Mouse (Mus musculus) hindbrain, embryonic 14.5 days (tissue): ENCODE results near the gene Lilrb4a. TPM values are rescaled to one million over a fixed set of nuclear protein-coding genes. Genes with fewer than 3 reads are reported as not detected.
"Not testable (repeated sequence)": the region's sequence is repeated elsewhere in the genome, so short reads cannot be mapped to it uniquely, and the experiment has no call there.

Experiments used
- ATAC-seq: fragments of 200-750 bp; cut with Nextera tagmentation; 2 replicates; pipeline ENCODE4 v1.8.0; 2017; ENCODE audit warnings: moderate number of reproducible peaks, mild to moderate bottlenecking, moderate TSS enrichment, moderate library complexity; ENCODE audit not compliant: low FRiP score
- DNase-seq: peaks from one replicate; pipeline ENCODE4 v3.0.0-alpha.2; 2015; ENCODE audit warnings: low spot score
- H3K27ac ChIP-seq: fragments of 300-500 bp; sonication (generic); 2 replicates; pipeline ENCODE4 v1.5.1; 2014; ENCODE audit warnings: mild to moderate bottlenecking, moderate library complexity
- H3K27me3 ChIP-seq: fragments of 300-500 bp; sonication (generic); 2 replicates; pipeline ENCODE4 v1.6.1; 2014; ENCODE audit warnings: mild to moderate bottlenecking, low read length, mixed read lengths; ENCODE audit not compliant: control insufficient read depth, insufficient read depth
- H3K36me3 ChIP-seq: fragments of 300-500 bp; sonication (generic); replicated peaks from 2 replicates; pipeline ENCODE4 v1.6.1; 2014; ENCODE audit not compliant: control insufficient read depth, insufficient read depth
- H3K4me1 ChIP-seq: fragments of 300-500 bp; sonication (generic); replicated peaks from 2 replicates; pipeline ENCODE4 v1.6.1; 2014; ENCODE audit warnings: antibody characterized with exemption, low read length, mixed read lengths; ENCODE audit not compliant: control insufficient read depth, insufficient read depth
- H3K4me2 ChIP-seq: fragments of 300-500 bp; sonication (generic); replicated peaks from 2 replicates; pipeline ENCODE4 v1.6.1; 2014; ENCODE audit warnings: mild to moderate bottlenecking, moderate library complexity
- H3K4me3 ChIP-seq: fragments of 300-500 bp; sonication (generic); replicated peaks from 2 replicates; pipeline ENCODE4 v1.5.1; 2014; ENCODE audit warnings: mild to moderate bottlenecking, low read length
- H3K9ac ChIP-seq: fragments of 300-500 bp; sonication (generic); 2 replicates; pipeline ENCODE4 v1.6.1; 2014
- H3K9me3 ChIP-seq: fragments of 300-500 bp; sonication (generic); 2 replicates; pipeline ENCODE4 v1.6.1; 2016; ENCODE audit warnings: low read length; ENCODE audit not compliant: control insufficient read depth
- WGBS: fragments of 180-500 bp; shearing (Covaris S2); extraction: QIAGEN DNeasy Blood & Tissue Kit; methylation state at CpG from one replicate; pipeline ENCODE4 v1.1.7; 2014; 5-methylcytosine and 5-hydroxymethylcytosine counted together
- polyA plus RNA-seq: library from polyadenylated mRNA; unstranded; fragments of >200 nt; fragmentation: Nextera tagmentation; extraction: Ambion mirVana; gene quantifications from 2 replicates; pipeline ENCODE4 v1.2.1, GENCODE M21; 2014

Lilrb4a gene
- polyA plus RNA-seq: 0.59 and 1.4 TPM in 2 replicates

- H3K9ac ChIP-seq, DNase-seq, H3K4me2 ChIP-seq, H3K27ac ChIP-seq, H3K9me3 ChIP-seq, H3K27me3 ChIP-seq, H3K4me3 ChIP-seq, H3K36me3 ChIP-seq, H3K4me1 ChIP-seq, ATAC-seq: not testable (repeated sequence)
- WGBS: no CpG with 5 or more reads among the region's 2 CpGs
Measured at GRCm38 (mm10) chr10:51490691-51491090, at the start of gene Lilrb4a. Gene Lilrb4a, plus strand, starts transcription at chr10:51490956.

- Histone ChIP-seq H3K9me3 (no peaks in the 10 kb centered on the region), H3K4me1 (no peaks in the 10 kb centered on the region), H3K4me3 (no peak overlapping the region), H3K27me3 (no peaks in the 10 kb centered on the region), H3K36me3 (no peaks in the 10 kb centered on the region), H3K27ac (no peak overlapping the region), H3K9ac (no peak overlapping the region), H3K4me2 (no peak overlapping the region)
- no peak for DNase-seq
- no peak for ATAC-seq
- WGBS: 91% methylated on average over 4 of the region's 4 CpGs
Measured at GRCm38 (mm10) chr10:51451610-51452009, 39.1 kb upstream of the Lilrb4a start.

DNA sequence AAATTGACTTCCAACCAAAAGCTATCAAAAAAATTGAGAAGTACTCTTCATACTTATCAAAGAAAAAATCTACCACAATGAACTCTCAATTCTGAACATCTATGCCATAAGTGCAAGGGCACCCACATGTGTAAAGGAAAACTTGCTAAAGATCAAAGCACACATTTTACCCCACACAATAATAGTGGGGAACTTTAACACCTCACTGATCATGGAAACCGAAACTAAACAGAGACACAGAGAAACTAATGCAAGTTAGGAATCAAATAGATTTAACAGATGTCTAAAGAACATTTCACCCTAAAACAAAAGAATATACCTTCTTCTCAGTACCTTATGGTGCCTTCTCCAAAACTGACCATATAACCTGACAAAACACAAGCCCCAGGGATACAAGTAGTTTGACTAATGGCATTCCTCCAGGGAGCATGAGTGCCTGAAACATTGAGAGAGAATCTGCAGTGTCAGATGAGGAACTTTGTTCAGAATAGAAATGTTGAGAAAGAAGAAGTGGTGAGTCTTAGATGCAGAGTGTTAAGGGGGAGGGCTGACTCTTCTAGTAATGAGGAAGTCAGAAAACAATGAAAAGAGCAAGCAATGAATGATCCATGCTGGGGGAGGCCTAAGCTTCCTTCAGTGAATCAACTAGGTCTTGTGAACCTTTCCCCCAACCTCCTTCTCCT lies 37.0 kb upstream of the Lilrb4a start:
- Histone ChIP-seq H3K27me3 (no peaks in the 10 kb centered on the region), H3K4me3 (no peak overlapping the region), H3K4me1 (no peaks in the 10 kb centered on the region), H3K9me3 (no peaks in the 10 kb centered on the region), H3K27ac (no peak overlapping the region), H3K4me2 (no peak overlapping the region), H3K9ac (no peak overlapping the region), H3K36me3 (no peaks in the 10 kb centered on the region)
- no peak for ATAC-seq
- 83% methylated on average over 1 of the region's 1 CpGs for WGBS
- DNase-seq: no peak

- H3K36me3 ChIP-seq: no peaks in the 10 kb centered on the region
- no peaks in the 10 kb centered on the region for H3K4me1 ChIP-seq
- H3K9ac ChIP-seq: no peak overlapping the region
- no peak overlapping the region for H3K27ac ChIP-seq
- no peaks in the 10 kb centered on the region for H3K27me3 ChIP-seq
- 88% methylated on average over 1 of the region's 1 CpGs for WGBS
- DNase-seq: no peak
- H3K4me2 ChIP-seq: no peak overlapping the region
- no peak overlapping the region for H3K4me3 ChIP-seq
- H3K9me3 ChIP-seq: no peaks in the 10 kb centered on the region
- ATAC-seq: no peak
Measured at GRCm38 (mm10) chr10:51454365-51454764, 36.4 kb upstream of the Lilrb4a start.

DNA sequence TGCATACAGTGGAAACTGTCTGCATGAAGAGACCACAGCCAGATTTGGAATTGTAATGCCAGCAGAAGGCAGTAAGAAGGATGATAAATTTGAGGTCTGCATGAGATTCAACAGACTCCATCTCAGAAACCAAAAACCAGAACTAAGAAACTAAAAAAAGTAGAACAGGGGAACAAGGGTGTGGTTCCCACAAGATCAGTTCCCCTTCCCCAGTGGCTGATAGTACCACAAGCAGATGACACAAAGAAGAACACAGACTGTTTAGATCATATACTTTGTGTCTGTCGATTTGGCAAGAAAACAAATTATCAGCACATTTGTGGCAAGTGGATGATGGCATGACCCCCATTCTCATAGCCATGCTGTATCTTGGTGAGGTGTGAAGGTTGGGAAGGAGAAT lies 35.0 kb upstream of the Lilrb4a start:
- no peak overlapping the region for H3K27ac ChIP-seq
- no peak overlapping the region for H3K9ac ChIP-seq
- H3K9me3 ChIP-seq: no peaks in the 10 kb centered on the region
- no peaks in the 10 kb centered on the region for H3K4me1 ChIP-seq
- DNase-seq (no peak), ATAC-seq (no peak)
- no peak overlapping the region for H3K4me2 ChIP-seq
- no peak overlapping the region for H3K4me3 ChIP-seq
- no peaks in the 10 kb centered on the region for H3K36me3 ChIP-seq
- H3K27me3 ChIP-seq: no peaks in the 10 kb centered on the region
- WGBS: 74% methylated on average over 1 of the region's 1 CpGs

- H3K27ac ChIP-seq: no peak overlapping the region
- H3K9ac ChIP-seq: no peak overlapping the region
- H3K4me1 ChIP-seq: no peaks in the 10 kb centered on the region
- H3K9me3 ChIP-seq: no peaks in the 10 kb centered on the region
- H3K36me3 ChIP-seq: no peaks in the 10 kb centered on the region
- H3K27me3 ChIP-seq: no peaks in the 10 kb centered on the region
- 83% methylated on average over 4 of the region's 4 CpGs for WGBS
- no peak for DNase-seq
- H3K4me3 ChIP-seq: no peak overlapping the region
- no peak for ATAC-seq
- H3K4me2 ChIP-seq: no peak overlapping the region
Measured at GRCm38 (mm10) chr10:51456369-51456768, 34.4 kb upstream of the Lilrb4a start.

- ATAC-seq: not testable (repeated sequence)
- 31% methylated on average over 4 of the region's 4 CpGs for WGBS
Measured at GRCm38 (mm10) chr10:51463800-51464199, 27.0 kb upstream of the Lilrb4a start.

GRCm38 (mm10) chr10:51480397-51480796 lies 10.4 kb upstream of the Lilrb4a start, which contains the start of the genes Gm49339 and Lilr4b:
Gene Gm49339, plus strand, starts transcription at chr10:51480612.
Gene Lilr4b, plus strand, starts transcription at chr10:51480632.
- H3K4me1 ChIP-seq, ATAC-seq: not testable (repeated sequence)
- WGBS: 96% methylated on average over 1 of the region's 3 CpGs

More at GRCm38 (mm10) chr10:51463800-51464199, 27.0 kb upstream of the Lilrb4a start:
- H3K4me3 ChIP-seq, H3K4me2 ChIP-seq, H3K4me1 ChIP-seq, H3K27me3 ChIP-seq, H3K27ac ChIP-seq, H3K9ac ChIP-seq, H3K9me3 ChIP-seq, DNase-seq, H3K36me3 ChIP-seq: not testable (repeated sequence)

GRCm38 (mm10) chr10:51520021-51520420 lies 29.3 kb downstream of the Lilrb4a start:
- no peak for ATAC-seq
- no peak overlapping the region for H3K4me3 ChIP-seq
- no peak overlapping the region for H3K4me2 ChIP-seq
- H3K27ac ChIP-seq: no peak overlapping the region
- DNase-seq: no peak
- H3K36me3 ChIP-seq: no peaks in the 10 kb centered on the region
- no peaks in the 10 kb centered on the region for H3K27me3 ChIP-seq
- H3K4me1 ChIP-seq: no peaks in the 10 kb centered on the region
- no peak overlapping the region for H3K9ac ChIP-seq
- no peaks in the 10 kb centered on the region for H3K9me3 ChIP-seq

More at GRCm38 (mm10) chr10:51480397-51480796, 10.4 kb upstream of the Lilrb4a start, which contains the start of the genes Gm49339 and Lilr4b:
- not testable (repeated sequence) for H3K36me3 ChIP-seq, DNase-seq, H3K9ac ChIP-seq, H3K27ac ChIP-seq, H3K9me3 ChIP-seq, H3K4me2 ChIP-seq, H3K27me3 ChIP-seq, H3K4me3 ChIP-seq
